Mouse (Mus musculus) monocyte, adult 5-6 weeks (primary cell): ENCODE measurements around the gene Hjurp. TPM values are rescaled to one million over a fixed set of nuclear protein-coding genes. Genes with fewer than 3 reads are reported as not detected.
"Not testable (repeated sequence)": the region's sequence is repeated elsewhere in the genome, so short reads cannot be mapped to it uniquely, and the experiment has no call there.

Experiments used
- ATAC-seq: fragments of 153-309, 156-312 bp; replicated peaks from 2 replicates; pipeline ENCODE4 v1.8.0; 2017; ENCODE audit warnings: mild to moderate bottlenecking; ENCODE audit not compliant: low TSS enrichment, insufficient number of reproducible peaks, severe bottlenecking, poor library complexity, low FRiP score
- total RNA-seq: library from RNA; stranded (forward); fragments of 200-1000, 200-491, 200-594 nt; gene quantifications from 3 replicates; pipeline ENCODE4 v1.2.3, GENCODE M21; 2017

Hjurp gene
- total RNA-seq, 1 experiment from 2014 or later = 79.2 TPM

DNA sequence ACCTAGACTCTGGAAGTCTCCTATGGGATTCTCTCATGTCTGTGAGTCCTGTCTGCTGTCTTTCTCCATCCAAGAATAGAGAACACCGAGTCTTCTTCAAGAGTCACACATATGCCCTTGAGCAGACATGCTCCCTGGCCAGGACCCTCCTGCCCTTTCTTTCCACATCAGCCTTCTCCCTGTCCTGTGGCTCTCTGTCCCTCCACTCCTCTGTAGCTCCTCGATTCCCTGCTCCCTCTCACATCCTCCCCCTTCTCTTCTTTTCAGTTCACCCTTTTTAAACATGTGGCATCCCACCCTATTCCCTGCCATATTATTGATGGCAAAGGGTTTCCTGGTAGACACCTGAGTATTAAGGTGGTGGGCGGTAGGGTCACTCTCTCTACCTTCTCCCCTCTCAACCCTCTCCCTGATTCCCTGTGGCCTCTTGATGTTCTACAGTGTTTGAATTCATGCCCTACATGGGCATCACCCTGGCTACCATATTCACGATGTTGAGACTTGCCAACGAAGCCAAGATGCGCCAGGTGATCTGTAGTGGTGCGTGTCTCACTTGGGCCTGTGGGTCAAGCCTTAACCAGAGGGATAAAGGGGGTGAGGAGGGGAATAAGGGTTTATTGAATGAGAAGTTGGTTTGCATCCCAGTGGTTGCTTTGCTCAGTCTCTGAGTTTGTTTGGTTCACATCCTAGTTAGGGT is 45.5 kb downstream of the Hjurp start:
- ATAC-seq = no peak

DNA sequence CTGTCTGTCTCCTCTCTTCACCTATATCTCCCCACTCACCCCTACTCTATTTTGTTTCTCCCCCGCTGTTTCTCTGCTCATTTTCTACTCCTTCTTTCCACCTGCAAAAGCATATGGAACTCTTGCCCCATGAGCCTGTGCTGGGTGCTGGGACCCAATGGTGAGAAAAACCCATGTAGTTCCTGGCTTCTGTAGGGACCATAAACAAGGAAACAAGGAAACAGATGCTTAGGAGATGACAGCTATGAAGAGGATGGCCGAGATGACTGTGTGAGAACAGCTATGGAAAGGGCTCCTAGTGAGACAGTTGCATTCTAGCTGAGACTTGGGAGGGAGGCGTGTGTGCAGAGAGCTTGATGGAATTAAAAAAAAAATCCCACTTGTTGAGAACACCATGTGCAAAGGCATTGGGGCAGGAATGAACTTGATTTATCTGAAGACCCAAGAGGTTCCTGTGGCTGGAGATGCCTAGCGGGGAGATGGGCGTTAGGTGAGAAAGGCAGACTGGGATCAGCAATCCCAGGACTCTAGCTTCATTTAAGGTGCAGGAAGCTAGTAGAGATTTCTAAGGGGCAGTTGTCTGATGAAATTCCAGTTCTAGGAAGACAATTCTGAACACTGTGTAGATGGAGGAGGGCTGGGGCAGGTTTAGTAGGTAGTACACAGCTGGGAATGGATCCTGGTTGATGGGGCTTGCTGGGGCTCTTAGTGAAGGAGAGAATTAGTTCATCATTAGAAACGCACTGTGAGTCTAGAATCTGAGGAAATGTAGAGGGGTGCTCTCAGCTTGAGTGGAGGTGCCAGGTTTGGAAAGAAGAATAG is 46.2 kb downstream of the Hjurp start:
- ATAC-seq = no peak

DNA sequence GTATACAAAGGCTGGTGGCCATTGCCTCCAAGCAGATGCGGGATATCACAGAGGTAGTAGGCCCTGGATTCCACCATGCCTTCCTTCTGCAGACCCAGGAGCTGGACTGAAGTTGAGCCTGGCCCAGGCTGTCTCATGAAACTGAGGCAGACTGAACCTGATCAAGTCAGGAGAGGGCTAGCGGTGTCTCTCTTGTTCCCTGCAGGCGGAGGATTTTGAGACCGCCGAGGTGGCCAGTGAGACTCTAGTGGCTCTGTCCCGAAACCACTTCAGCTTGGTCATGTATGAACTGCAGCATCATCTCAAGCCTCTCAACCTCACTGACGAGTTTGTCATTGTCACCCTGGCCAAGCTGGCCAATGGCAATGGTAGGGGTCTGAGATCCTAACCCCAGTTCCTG is 47.0 kb downstream of the Hjurp start:
- ATAC-seq = no peak

DNA sequence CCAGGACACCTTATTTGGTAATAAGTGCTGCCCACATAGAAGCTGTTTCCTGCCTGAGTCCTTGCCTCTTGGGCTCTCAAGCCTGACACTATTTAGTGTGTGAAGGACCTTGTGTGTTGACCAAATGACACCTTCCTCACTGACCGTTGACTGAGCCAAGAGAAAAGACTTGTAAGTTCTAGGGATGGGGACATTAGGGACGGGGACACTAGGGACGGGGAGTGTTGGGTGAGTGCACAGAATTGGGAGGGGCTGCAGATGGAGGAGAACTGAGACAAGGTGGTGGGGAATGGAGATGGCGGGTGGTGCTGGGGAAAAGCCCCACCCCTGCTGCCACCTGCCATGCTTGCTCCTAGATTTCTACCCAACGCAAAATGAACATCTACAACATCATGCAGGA is 47.4 kb downstream of the Hjurp start:
- no peak for ATAC-seq

DNA sequence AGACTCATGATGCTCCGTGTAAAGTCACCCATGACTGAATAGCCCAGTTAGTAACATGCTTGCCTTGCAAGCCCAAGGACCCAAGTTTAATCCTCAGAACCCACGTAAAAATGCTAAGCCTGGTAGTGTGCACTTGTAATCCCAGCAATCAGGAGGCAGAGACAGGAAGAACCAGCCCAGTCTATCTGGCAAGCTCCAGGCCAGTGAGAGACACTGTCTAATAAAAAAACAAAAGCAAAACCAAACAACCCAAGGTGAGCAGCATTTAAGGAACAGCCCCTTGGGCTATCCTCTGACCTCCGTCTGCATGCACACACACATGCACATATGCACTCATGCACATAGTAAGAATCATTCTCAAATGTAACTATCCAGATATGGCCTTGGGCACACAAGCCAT is 47.9 kb downstream of the Hjurp start:
- ATAC-seq = no peak

DNA sequence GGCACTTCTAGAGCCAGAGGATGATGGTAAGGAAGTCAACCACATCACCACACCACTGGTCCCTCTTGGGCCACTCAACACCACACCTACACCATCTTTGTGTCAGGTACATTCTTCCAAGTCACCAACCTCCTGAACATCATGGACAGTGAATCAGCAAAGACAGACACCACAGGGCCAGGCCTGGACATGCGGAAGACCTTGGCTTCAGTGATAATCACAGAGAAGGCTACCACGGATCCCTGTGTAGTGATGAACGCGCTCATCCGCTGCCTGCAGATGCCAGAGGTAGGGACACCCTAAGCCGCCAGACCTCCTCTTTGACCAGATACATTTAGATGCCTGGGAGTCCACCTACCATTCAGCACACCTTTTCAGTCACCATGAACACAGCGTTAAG is 49.3 kb downstream of the Hjurp start:
- 0 out of 2 replicates have a peak, but pooled peaks have one; percentile 1 for ATAC-seq

DNA sequence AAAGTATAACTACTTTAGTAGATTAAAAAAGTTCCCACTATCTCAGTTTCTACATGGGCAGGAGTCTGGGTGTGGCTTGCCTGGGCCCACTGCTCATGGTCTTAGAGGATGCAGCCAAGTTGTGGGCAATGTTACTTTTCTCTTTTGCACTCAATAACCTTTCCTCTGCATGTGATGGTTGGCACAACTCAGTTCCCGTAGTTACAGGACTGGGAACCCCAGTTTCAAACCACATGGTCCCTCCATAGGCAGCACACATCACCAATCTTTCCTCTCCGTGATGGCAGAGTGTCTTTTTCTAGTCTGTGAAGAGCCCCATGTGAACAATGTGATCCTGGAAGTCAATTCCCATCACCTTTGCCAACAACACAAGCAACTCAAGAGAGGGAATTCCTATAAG is 50.0 kb downstream of the Hjurp start:
- 0 out of 2 replicates have a peak, but pooled peaks have one; percentile 3 for ATAC-seq

DNA sequence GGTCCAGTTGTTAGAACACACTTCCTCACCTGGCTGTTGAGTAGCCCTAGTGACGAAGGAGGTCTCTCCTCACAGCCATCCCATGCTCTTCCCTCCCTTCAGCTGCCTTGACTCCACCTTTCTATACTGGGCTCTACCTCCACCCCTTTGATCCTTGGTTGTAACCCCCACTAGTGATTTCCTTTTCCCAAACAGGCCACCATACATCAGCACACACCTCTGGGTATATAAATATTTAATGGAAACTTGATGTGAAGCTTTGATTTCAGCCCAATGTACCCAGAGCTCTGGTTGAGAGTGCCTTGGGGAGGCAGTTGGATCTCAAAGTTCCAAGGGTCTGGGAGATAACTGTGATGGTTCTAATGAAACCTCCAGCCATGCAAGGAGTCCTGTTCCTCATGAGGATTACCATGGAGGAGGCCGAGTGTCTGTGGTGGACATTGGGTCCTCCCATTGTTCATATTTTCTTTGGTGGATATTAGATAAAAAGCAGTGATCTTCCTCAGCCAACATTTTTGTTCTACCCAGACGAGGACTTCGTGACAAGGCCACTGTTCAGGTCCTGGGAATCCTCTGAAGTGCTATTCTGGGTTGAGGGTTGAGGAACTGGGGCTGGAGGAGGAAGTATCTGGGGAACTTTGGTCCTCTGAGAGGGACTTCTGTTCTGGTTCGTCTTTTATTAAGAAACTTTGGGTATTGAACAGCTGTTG is 50.6 kb downstream of the Hjurp start, which contains the start of gene Mroh2a:
Gene Mroh2a, plus strand, starts transcription at position 317 of the 710 bp plus-strand sequence.
- 0 out of 2 replicates have a peak, but pooled peaks have one; percentile 16 for ATAC-seq

DNA sequence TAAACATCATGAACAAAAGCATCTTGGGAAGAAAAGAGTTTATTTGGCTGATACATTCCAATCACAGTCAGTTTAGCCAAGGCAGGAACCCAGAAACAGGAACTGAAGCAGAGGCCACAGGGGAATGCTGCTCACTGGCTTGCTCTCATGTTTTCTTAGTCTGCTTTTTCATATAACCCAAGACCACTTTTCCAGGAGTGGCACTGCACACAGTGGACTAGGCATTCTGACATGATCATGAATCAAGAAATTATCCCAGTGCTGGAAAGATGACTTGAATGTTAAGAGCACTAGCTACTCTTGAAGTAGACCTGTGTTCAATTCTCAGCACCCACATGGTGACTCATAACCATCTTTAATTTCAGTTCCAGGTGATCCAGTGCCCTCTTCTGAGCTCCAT is 51.7 kb downstream of the Hjurp start:
- no peak for ATAC-seq

DNA sequence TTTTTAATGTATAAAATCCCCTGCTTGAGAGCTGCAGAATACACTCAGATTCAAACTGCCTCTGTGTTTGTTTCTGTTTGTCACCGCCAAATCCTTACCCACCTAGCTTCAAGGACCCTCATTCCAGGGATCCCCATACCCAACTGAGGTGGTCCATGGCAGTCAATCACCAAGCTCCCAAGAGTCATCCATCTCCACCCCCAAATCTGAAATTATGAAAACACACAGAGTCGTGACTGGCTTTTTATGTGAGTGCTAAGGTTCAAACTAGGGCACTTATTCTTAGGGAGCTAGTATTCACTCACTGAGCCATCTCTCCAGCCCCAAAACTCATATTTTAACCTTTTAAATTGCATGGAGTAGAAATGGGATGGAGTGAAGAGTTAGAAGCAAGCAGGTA is 52.1 kb downstream of the Hjurp start:
- ATAC-seq = not testable (repeated sequence)

DNA sequence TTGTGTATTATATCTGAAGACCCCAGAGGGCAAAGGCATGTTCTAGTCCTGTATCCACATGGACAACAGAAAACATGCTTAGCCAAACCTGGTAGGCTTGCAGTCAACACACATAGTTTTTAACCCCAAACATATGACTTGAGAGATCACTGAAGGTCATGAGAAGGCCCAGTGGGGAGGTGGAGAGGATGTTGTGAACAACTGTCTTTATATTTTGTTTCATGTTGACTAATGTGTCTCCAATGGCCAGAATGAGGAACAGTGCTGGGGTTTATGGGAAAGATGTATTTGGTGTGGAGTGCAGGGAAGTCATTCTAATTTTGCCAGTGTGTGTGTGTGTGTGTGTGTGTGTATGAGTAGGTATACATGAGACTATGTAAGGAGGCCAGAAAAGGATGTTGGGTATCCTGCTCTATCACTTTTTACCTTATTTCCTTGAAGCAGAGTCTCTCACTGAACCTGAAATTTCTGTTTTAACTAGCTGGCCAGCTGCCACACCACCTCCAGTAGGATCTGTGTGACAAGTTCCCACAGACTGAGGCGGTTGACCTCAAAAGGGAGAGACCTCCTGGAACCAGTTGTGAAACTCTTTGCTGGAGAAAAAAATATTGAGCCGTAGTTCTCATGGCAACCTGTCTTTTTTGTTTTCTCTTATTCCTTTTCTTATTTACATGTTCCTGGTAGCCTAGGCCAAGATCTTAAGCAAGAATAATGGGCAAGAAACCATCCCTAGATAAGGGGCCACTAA is 53.2 kb downstream of the Hjurp start:
- ATAC-seq = no peak

DNA sequence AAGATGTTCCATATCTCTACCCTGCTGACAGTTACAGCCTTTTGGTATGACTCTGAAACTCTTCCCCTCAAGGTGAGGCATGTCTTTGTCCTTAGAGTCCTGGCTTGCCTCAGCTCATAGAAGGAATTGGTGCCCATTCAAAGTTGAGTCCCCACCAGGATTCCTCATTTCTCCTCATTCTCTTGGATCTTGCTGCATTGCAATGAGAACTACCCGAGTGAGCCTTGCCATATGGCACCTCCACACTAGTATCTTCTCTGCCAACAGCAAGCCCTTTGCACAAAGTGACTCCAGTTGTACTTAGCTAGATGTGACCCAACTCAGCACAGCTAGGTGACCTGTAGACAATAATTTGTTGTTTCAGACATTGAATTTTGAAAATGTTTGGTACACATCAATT is 53.8 kb downstream of the Hjurp start:
- no peak for ATAC-seq

DNA sequence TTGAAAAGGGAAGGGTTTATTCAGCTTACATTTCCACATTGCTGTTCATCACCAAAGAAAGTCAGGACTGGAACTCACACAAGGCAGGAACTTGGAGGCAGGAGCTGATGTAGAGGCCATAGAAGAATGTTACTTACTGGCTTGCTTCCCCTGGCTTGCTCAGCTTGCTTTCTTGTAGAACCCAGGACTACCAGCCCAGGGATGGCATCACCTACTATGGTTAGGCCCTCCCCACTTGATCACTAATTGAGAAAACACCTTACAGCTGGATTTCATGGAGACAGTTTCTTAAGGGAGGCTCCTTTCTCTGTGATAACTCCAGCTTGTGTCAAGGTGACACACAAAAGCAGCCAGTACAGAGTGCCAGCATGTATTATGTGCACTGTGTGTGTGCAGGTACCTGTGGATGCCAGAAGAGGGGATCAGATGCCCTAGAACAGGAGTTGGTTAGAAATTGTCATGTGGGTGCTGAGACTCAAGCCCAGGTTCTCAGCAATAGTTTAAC is 54.4 kb downstream of the Hjurp start:
- ATAC-seq = not testable (repeated sequence)

DNA sequence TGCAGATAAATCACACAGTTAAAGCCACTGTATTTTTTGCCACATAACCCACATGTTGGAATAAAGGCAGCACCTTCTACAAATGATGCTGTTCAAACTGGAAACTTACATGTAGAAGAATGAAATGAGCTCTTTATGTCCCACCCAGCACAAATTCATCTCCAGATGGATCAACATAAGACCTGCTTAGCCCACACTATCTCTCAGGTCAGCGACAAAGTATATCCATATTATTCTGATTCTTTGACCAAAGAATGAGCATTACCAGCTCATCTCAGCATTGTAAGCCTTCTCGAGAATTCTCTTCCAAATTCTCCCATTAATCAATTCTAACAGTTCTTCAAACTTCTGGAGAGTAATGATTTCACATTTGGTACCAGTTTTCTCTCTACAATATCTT is 55.2 kb downstream of the Hjurp start:
- ATAC-seq = no peak

DNA sequence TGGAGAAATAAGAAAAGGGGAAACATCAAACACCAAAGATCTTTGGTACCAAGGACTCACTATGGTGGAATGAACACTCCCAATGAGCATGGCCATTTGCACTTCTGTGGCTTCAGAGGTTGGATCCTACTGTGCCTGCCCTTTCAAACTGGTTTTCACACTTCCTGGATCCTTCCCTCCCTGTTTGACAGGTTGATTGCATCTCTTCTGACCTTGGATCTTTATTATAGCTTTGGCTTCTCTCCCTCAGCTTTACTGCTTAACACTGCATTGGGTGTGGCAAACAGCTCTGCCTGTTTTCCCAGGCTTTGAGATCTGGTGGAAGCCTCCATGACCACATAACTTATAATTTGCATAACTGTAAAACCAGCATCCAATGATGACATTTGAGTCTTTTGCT is 57.1 kb downstream of the Hjurp start:
- ATAC-seq = no peak

DNA sequence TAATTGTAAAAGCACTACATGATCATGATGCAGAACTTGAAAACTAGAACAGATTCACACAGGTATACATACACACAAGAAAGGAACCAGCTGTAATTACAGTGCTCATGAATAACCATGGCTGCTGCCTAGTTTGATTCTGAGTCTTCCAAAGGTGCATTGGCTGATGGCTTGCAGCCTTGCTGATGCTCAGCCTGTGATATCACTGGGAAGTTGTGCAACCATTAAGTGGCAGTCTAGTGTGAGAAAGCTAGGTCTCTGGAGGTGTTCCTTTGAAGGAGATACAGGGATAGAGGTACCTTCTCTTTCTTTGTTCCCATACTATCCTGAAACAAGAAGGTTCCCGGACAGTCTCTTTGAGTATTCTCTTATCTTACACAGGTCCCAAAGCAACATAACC is 58.4 kb downstream of the Hjurp start:
- no peak for ATAC-seq

DNA sequence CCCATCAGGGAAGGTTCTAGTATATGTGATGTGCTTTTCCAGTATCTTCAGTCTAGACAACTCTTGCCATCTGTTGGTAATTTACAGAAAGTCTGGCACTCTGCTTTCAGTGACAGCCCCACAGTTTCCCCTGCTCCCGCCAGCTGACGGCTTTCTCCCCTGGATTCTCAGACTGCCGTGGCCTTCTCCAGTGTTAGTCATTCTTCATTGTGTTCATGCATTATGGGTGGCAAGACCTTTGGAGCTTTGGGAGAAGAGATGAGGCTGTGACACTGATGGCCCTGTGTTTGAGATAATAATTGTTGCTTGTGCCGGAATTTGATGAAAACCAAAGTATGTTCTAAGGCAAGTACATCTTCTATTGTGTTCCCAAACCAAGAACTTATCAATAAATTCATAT is 58.8 kb downstream of the Hjurp start:
- ATAC-seq = no peak

DNA sequence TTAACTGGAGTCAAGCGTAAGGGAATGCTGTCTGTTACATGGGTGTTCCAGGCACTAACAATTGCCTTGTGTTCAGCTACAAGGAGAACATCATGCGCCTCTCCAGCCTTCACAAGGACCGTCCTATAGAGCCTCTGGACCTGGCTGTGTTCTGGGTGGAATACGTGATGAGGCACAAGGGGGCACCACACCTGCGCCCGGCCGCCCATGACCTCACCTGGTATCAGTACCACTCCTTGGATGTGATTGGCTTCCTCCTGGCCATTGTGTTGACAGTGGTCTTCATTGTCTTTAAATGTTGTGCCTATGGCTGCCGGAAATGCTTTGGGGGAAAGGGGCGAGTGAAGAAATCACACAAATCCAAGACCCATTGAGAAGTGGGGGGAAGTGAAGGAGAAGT is 59.4 kb downstream of the Hjurp start:
- ATAC-seq = no peak

DNA sequence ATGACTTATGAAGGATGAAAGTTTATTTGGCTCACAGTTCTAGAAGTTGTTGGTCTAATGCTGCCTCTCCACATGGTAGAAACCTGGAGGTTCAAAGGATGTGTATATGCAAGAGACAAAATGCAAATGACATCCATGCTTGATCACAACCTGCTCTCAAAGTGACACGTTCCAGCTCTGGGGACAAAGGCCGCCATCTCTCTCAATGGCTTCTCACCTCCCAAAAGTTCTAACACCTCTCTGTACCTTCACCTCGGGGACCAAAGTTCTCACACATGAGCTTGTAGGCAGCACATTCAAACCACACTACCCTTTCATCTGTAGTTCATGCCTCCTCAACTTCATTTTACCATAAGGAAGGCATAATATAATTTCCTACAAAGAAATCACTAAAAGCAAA is 59.9 kb downstream of the Hjurp start:
- ATAC-seq = no peak
